Mouse (Mus musculus) midbrain, postnatal 0 days (tissue): ENCODE results near the gene Sf3a3. TPM values are rescaled to one million over a fixed set of nuclear protein-coding genes. Genes with fewer than 3 reads are reported as not detected.

Source experiments
- ATAC-seq: fragments of 200-750 bp; cut with Nextera tagmentation; 2 replicates; pipeline ENCODE4 v1.8.0; 2017; ENCODE audit warnings: moderate number of reproducible peaks, mild to moderate bottlenecking, moderate TSS enrichment, moderate library complexity; ENCODE audit not compliant: low FRiP score
- DNase-seq: peaks from one replicate; pipeline ENCODE4 v3.0.0-alpha.2; 2015; ENCODE audit warnings: low spot score
- H3K27ac ChIP-seq: fragments of 300-500 bp; sonication (generic); 2 replicates; pipeline ENCODE4 v1.5.1; 2014; ENCODE audit warnings: low read depth, mild to moderate bottlenecking, low read length, mixed read lengths
- H3K27me3 ChIP-seq: fragments of 300-500 bp; sonication (generic); 2 replicates; pipeline ENCODE4 v1.6.1; 2014; ENCODE audit warnings: low read length, control low read depth, mixed read lengths; ENCODE audit not compliant: insufficient read depth
- H3K36me3 ChIP-seq: fragments of 300-500 bp; sonication (generic); 2 replicates; pipeline ENCODE4 v1.6.1; 2014; ENCODE audit warnings: low read length, control low read depth, mixed read lengths; ENCODE audit not compliant: insufficient read depth
- H3K4me1 ChIP-seq: fragments of 300-500 bp; sonication (generic); 2 replicates; pipeline ENCODE4 v1.6.1; 2014; ENCODE audit warnings: mild to moderate bottlenecking, control low read depth, antibody characterized with exemption, low read length, mixed read lengths; ENCODE audit not compliant: insufficient read depth
- H3K4me2 ChIP-seq: fragments of 300-500 bp; sonication (generic); 2 replicates; pipeline ENCODE4 v1.6.1; 2014; ENCODE audit warnings: low read depth, mild to moderate bottlenecking, low read length, mixed read lengths; ENCODE audit not compliant: poor library complexity, severe bottlenecking
- H3K4me3 ChIP-seq: fragments of 300-500 bp; sonication (generic); 2 replicates; pipeline ENCODE4 v1.5.1; 2014; ENCODE audit warnings: low read depth, mild to moderate bottlenecking, low read length, moderate library complexity
- H3K9ac ChIP-seq: fragments of 300-500 bp; sonication (generic); replicated peaks from 2 replicates; pipeline ENCODE4 v1.6.1; 2014; ENCODE audit warnings: mild to moderate bottlenecking, low read length, moderate library complexity, mixed read lengths; ENCODE audit not compliant: poor library complexity, severe bottlenecking
- H3K9me3 ChIP-seq: fragments of 300-500 bp; sonication (generic); 2 replicates; pipeline ENCODE4 v1.6.1; 2016; ENCODE audit warnings: low read length, control low read depth
- CTCF ChIP-seq: IDR thresholded peaks from 2 replicates; pipeline ENCODE4 v1.5.1; 2016; ENCODE audit warnings: antibody characterized with exemption, mild to moderate bottlenecking
- WGBS: fragments of 180-500 bp; shearing (Covaris S2); extraction: QIAGEN DNeasy Blood & Tissue Kit; methylation state at CpG from one replicate; pipeline ENCODE4 v1.1.7; 2014; 5-methylcytosine and 5-hydroxymethylcytosine counted together
- polyA plus RNA-seq: library from polyadenylated mRNA; unstranded; fragments of >200 nt; fragmentation: Nextera tagmentation; extraction: Ambion mirVana; gene quantifications from 2 replicates; pipeline ENCODE4 v1.2.1, GENCODE M21; 2015
- total RNA-seq: library from RNA; depleted of rRNA; stranded (reverse); fragments of >200 nt; gene quantifications from 2 replicates; pipeline ENCODE4 v1.2.3, GENCODE M21; 2014

Sf3a3 gene
- total and polyA plus RNA-seq, 2 experiments from 2014 or later = 32.8 to 75.9 TPM

DNA sequence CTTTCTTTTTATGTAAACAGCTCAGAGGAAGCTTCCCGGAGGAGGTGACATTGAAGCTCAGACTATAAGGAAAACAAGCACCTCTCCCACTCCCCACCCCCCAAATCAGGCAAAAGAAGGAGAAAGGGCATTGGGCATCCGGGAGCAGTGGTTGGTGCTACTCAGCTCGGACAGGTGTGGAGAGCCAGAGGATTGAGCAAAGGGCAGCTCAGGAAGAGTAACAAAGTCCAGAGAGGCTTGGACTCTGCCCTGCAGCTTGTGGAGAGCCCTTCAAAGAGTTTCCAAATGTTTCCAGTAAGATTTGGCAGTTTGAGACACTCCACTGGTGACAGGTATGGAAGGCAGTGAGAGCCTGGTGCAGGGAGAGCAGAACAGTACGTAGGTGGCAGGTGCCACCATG is 33.3 kb downstream of the Sf3a3 start:
- H3K9ac ChIP-seq = no peak overlapping the region
- no peak overlapping the region for H3K4me3 ChIP-seq
- peaks cover under 1% of the 10 kb centered on the region; the same call in 1 of the 2 replicates for H3K4me1 ChIP-seq
- no peaks in the 10 kb centered on the region for H3K27me3 ChIP-seq
- no peak for TF ChIP-seq CTCF
- peaks cover 20% of the 10 kb centered on the region for H3K36me3 ChIP-seq
- DNase-seq (no peak), ATAC-seq (no peak)
- no peak overlapping the region for H3K27ac ChIP-seq
- H3K4me2 ChIP-seq = no peak overlapping the region
- 63% methylated on average over 4 of the region's 4 CpGs for WGBS
- H3K9me3 ChIP-seq = no peaks in the 10 kb centered on the region

DNA sequence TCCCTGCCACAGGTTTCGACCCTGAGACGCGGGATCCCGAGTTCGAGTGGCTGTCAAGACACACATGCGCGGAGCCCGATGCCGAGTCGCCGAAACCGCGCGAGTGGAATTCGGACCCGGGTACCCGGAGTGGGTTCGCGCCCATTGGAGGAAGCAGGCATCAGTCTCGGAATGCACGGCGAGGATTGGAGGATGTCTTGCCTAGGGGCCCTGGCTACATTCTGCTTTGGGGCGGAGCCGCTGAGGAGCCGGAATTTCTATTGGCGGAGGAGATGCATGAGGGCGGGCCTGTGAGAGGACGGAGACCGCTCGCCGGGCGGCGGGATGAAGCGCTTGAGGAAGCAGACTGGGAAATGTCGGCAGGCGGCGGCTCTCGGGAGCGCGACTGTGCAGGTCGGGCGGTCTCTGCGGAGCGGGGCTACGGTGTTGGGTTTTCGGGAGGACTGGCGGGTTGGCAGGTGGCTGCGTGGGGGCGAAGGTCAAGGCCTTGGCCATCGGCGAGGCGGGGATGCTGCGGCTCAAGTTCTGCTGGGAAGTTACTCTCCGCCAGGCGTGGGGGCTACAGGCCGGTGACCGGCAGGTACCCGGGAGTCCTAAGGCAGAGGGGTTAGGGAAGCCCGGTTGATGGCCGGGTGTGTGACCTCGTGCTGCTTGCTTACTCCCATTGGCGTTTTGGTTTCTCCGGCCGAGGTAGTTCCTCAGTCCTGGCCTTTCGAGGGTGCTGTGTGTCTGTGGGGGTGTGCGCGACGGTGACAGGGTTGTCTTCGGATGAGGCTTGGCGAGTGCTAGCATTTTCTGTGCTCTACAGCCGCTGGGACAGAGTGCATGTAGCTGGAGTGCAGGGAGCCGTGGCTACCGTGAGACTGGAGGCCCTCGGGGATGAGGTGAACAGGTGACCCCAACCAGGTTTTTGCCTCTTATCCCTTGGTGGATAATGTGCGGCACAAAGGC is 37.0 kb downstream of the Sf3a3 start:
- no peaks in the 10 kb centered on the region for H3K9me3 ChIP-seq
- H3K27ac ChIP-seq = no peak overlapping the region
- H3K27me3 ChIP-seq = no peaks in the 10 kb centered on the region
- H3K9ac ChIP-seq = peak overlapping the region; percentile 66
- peak overlapping the region; percentile 97 for H3K4me2 ChIP-seq
- H3K36me3 ChIP-seq = peaks cover 12% of the 10 kb centered on the region
- DNase-seq (peak; percentile 97), ATAC-seq (peak; percentile 98)
- WGBS = under 1% methylated on average over 75 of the region's 75 CpGs
- TF ChIP-seq CTCF = no peak
- H3K4me3 ChIP-seq = peak overlapping the region; percentile 69
- H3K4me1 ChIP-seq = no peaks in the 10 kb centered on the region

DNA sequence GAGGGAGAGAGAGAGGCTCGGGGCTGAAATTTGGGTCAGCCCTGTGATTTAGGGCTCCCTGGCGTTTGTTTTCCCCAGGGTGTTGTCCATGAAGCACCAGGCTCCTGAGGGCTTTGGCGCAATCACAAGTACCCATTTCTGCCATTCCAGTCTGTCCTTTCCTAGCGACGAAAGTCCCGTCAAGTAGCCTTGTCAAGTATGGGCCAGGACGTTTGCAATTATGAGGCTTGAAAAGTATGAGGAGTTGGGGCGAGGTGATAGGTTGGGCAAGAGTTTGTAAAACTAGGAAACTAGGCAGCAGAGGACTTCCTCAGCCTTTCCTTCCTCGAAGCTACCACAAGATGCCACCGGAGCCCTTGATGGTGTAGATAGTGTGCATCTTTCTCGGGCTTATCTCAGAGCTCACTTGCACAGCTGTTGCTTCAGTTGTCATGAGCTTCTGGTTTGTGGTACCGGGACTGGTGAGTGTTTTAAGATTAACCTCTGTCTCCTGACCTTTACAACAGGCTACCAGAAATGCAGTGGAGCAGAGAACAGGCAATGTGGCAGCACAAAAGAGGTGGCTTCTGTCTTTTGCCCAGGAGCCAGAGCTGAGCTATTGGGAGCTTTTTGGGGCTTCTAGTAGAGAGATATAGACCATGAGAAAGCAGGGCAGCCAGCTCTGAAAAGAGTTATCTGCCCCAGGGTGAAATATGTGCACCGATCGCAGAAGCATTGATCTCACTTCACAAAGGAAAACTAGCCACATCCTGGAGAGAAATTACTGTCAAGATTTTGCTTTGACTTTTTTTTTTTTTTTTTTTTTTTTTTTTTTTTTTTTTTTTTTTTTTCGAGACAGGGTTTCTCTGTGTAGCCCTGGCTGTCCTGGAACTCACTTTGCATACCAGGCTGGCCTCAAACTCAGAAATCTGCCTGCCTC is 38.0 kb downstream of the Sf3a3 start:
- no peaks in the 10 kb centered on the region for H3K4me1 ChIP-seq
- H3K27ac ChIP-seq = no peak overlapping the region
- no peaks in the 10 kb centered on the region for H3K27me3 ChIP-seq
- H3K9me3 ChIP-seq = no peaks in the 10 kb centered on the region
- 18% methylated on average over 15 of the region's 15 CpGs for WGBS
- H3K9ac ChIP-seq = peak overlapping the region; percentile 66
- H3K4me3 ChIP-seq = peak overlapping the region; percentile 69
- DNase-seq (no peak), ATAC-seq (no peak)
- peak overlapping the region; percentile 97 for H3K4me2 ChIP-seq
- TF ChIP-seq CTCF = no peak
- H3K36me3 ChIP-seq = peaks cover 7% of the 10 kb centered on the region

DNA sequence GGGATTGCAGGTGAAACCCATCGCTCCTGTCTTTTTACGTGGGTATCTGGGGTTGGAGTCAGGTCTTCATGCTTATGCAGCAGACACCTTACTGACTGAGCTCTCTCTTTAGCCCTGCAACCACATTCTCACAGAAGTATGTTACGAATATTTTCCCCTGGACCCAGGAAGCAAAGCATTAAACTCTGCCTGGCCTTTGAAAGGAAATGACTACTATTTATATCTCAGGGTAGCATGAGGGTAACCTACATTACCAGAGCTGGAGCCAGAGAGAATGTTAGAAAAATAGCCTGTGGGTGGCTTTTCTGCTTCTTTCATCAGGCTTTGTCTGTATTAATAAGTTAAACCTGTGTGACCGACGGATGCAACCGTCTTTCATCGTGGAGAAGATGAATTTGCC is 41.0 kb downstream of the Sf3a3 start:
- DNase-seq (no peak), ATAC-seq (no peak)
- H3K4me2 ChIP-seq = no peak overlapping the region
- no peak overlapping the region for H3K27ac ChIP-seq
- no peaks in the 10 kb centered on the region for H3K4me1 ChIP-seq
- H3K4me3 ChIP-seq = no peak overlapping the region
- no peak overlapping the region for H3K9ac ChIP-seq
- H3K9me3 ChIP-seq = no peaks in the 10 kb centered on the region
- 0 out of 2 replicates have a peak, but pooled peaks cover 2% of the 10 kb centered on the region for H3K36me3 ChIP-seq
- no peak for TF ChIP-seq CTCF
- no peaks in the 10 kb centered on the region for H3K27me3 ChIP-seq
- WGBS = 55% methylated on average over 7 of the region's 7 CpGs

DNA sequence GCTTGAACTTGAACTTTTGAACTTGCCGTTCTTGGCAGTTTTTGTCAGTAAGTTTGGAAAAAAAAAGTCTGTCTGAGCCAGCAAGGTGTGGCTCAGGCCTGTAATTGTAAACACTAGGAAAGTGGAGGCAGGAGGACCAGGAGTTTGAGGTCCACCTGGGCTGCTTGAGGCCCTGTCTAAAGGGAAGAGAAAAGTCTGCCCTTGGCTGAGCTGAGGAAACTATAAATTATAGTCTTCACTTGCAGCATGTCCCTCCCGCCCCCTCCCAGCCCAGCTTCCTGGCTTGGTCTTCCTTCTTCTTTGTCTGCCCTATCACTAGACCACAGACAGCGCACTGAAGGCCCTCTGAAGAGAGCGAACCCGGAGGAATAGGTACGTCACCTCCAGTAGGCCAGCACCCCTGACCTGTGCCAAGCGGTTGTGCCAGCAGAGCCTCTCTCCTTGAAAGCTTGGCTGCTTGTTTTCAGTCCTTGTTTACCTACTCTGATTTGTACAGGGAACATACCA is 44.8 kb downstream of the Sf3a3 start:
- TF ChIP-seq CTCF = no peak
- Histone ChIP-seq H3K9me3 (no peaks in the 10 kb centered on the region), H3K27me3 (no peaks in the 10 kb centered on the region), H3K27ac (no peak overlapping the region), H3K4me1 (no peaks in the 10 kb centered on the region), H3K9ac (no peak overlapping the region), H3K36me3 (0 out of 2 replicates have a peak, but pooled peaks cover 2% of the 10 kb centered on the region), H3K4me2 (no peak overlapping the region), H3K4me3 (no peak overlapping the region)
- DNase-seq (no peak), ATAC-seq (no peak)
- 93% methylated on average over 7 of the region's 7 CpGs for WGBS
